Mouse (Mus musculus): Measurements from ENCODE around the gene Gm10696. TPM values are rescaled to one million over a fixed set of nuclear protein-coding genes. Genes with fewer than 3 reads are reported as not detected.
"Not testable (repeated sequence)": the region's sequence is repeated elsewhere in the genome, so short reads cannot be mapped to it uniquely, and the experiment has no call there.

Gene Gm10696
- not detected in 2 replicates for polyA plus RNA-seq (2015; fragmentation: Nextera tagmentation; extraction: Ambion mirVana)

DNA sequence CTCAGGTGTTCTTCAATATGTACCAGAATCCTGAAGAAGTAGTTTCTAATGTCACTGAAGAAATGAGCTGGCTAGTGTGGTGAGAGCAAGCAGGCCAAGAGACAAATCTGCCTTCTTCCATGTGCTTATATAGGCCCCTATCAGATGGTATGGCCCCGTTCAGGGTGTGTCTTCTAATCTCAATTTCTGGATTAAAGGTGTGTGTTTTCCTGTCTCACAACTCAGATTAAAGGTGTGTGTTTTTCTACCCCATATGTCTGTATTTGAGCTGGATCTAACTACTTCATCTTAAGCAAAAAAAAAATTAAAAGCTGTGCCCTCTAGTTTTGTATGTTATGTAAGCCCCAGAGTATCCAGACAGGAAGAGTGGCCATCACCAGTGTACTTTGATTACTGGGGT, at the start of gene Gm10696:
Gene Gm10696, minus strand, starts transcription at position 101 of the 400 bp plus-strand sequence.
- not testable (repeated sequence) for H3K4me1 ChIP-seq (ENCODE audit: control insufficient read depth, insufficient read depth, low read length); H3K36me3 ChIP-seq (ENCODE audit: control insufficient read depth, insufficient read depth, low read length); H3K4me2 ChIP-seq (ENCODE audit: low read depth, low read length); H3K4me3 ChIP-seq (replicated peaks; ENCODE audit: low read length); ATAC-seq (ENCODE audit: insufficient read depth, low FRiP score); H3K9ac ChIP-seq (ENCODE audit: low read length); H3K27me3 ChIP-seq (ENCODE audit: control insufficient read depth, insufficient read depth, low read length); H3K9me3 ChIP-seq (replicated peaks; ENCODE audit: control insufficient read depth, low read length); H3K27ac ChIP-seq (ENCODE audit: low read length)
- WGBS, result 95% methylated on average over 1 of the region's 1 CpGs

DNA sequence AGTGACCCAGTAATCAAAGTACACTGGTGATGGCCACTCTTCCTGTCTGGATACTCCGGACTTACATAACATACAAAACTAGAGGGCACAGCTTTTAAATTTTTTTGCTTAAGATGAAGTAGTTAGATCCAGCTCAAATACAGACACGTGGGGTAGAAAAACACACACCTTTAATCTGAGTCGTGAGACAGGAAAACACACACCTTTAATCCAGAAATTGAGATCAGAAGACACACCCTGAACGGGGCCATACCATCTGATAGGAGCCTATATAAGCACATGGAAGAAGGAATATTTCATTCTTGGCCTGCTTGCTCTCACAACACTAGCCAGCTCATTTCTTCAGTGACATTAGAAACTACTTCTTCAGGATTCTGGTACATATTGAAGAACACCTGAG, 18.4 kb upstream of the Gm10696 start, which contains the start of gene Gm5286:
Gene Gm5286, plus strand, starts transcription at position 301 of the 400 bp plus-strand sequence.
- H3K9ac ChIP-seq (ENCODE audit: low read length); H3K27ac ChIP-seq (ENCODE audit: low read length); H3K4me3 ChIP-seq (replicated peaks; ENCODE audit: low read length); H3K4me2 ChIP-seq (ENCODE audit: low read depth, low read length); H3K9me3 ChIP-seq (replicated peaks; ENCODE audit: control insufficient read depth, low read length); H3K27me3 ChIP-seq (ENCODE audit: control insufficient read depth, insufficient read depth, low read length); ATAC-seq (ENCODE audit: insufficient read depth, low FRiP score); H3K36me3 ChIP-seq (ENCODE audit: control insufficient read depth, insufficient read depth, low read length); H3K4me1 ChIP-seq (ENCODE audit: control insufficient read depth, insufficient read depth, low read length): not testable (repeated sequence)
- WGBS, result 81% methylated on average over 3 of the region's 4 CpGs

DNA sequence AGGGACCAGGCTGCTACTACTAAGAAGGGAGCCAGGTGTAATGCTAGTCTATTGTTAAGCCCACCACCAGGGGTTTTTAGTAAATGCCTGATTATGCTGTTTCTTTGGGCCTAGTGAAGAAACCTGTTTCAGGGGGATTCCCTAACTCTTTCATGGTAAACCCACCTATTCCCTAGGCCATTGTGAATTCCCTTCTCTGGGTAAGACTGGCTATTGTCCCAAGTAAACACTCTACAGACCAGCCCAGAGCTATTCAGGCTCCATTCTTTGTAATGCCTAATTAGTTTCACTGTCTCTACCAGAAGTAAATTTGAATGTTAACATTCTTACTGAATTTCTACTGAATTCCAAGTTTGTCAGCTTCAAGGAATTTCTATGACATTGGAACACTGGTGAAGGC, 10.6 kb downstream of the Gm10696 start:
- ATAC-seq (ENCODE audit: insufficient read depth, low FRiP score); H3K4me1 ChIP-seq (ENCODE audit: control insufficient read depth, insufficient read depth, low read length); H3K27ac ChIP-seq (ENCODE audit: low read length); H3K4me2 ChIP-seq (ENCODE audit: low read depth, low read length); H3K36me3 ChIP-seq (ENCODE audit: control insufficient read depth, insufficient read depth, low read length); H3K4me3 ChIP-seq (replicated peaks; ENCODE audit: low read length); H3K9ac ChIP-seq (ENCODE audit: low read length); H3K9me3 ChIP-seq (replicated peaks; ENCODE audit: control insufficient read depth, low read length); H3K27me3 ChIP-seq (ENCODE audit: control insufficient read depth, insufficient read depth, low read length): not testable (repeated sequence)

Other genes starting within 250 kb of the Gm10696 start
- gene Gm9117, start 234.7 kb downstream of the Gm10696 start, polyA plus RNA-seq (2015; fragmentation: Nextera tagmentation; extraction: Ambion mirVana), result 0.10 TPM in 1 of 2 replicates, not detected in the other
- not detected in 2 replicates for gene Tdpoz5, start 216.9 kb downstream of the Gm10696 start, polyA plus RNA-seq (2015; fragmentation: Nextera tagmentation; extraction: Ambion mirVana)
- 0.12 TPM in 1 of 2 replicates, not detected in the other for gene Gm9125, start 123.3 kb downstream of the Gm10696 start, polyA plus RNA-seq (2015; fragmentation: Nextera tagmentation; extraction: Ambion mirVana)
- not detected in 2 replicates for gene Gm10697, start 105.5 kb downstream of the Gm10696 start, polyA plus RNA-seq (2015; fragmentation: Nextera tagmentation; extraction: Ambion mirVana)
- gene Gm5286, start 18.5 kb upstream of the Gm10696 start, polyA plus RNA-seq (2015; fragmentation: Nextera tagmentation; extraction: Ambion mirVana), result not detected in 2 replicates
- gene Gm4778, start 85.8 kb upstream of the Gm10696 start, polyA plus RNA-seq (2015; fragmentation: Nextera tagmentation; extraction: Ambion mirVana), result not detected in 2 replicates
- 10.4 and 12.6 TPM in 2 replicates for gene Them4, start 131.9 kb upstream of the Gm10696 start, polyA plus RNA-seq (2015; fragmentation: Nextera tagmentation; extraction: Ambion mirVana)
- 32.1 and 49.6 TPM in 2 replicates for gene Them5, start 163.9 kb upstream of the Gm10696 start, polyA plus RNA-seq (2015; fragmentation: Nextera tagmentation; extraction: Ambion mirVana)
- 0.35 and 0.65 TPM in 2 replicates for gene C2cd4d, start 184.2 kb upstream of the Gm10696 start, polyA plus RNA-seq (2015; fragmentation: Nextera tagmentation; extraction: Ambion mirVana)
- gene Rorc, start 194.6 kb upstream of the Gm10696 start, polyA plus RNA-seq (2015; fragmentation: Nextera tagmentation; extraction: Ambion mirVana), result 7.4 and 8.6 TPM in 2 replicates
- 0.44 and 0.51 TPM in 2 replicates for gene Lingo4, start 220.3 kb upstream of the Gm10696 start, polyA plus RNA-seq (2015; fragmentation: Nextera tagmentation; extraction: Ambion mirVana)
- gene Tdrkh, start 235.1 kb upstream of the Gm10696 start, polyA plus RNA-seq (2015; fragmentation: Nextera tagmentation; extraction: Ambion mirVana), result 6.4 and 8.2 TPM in 2 replicates